Mouse (Mus musculus) liver, embryonic 11.5 days (tissue): ENCODE measurements around the gene Kcnk13. TPM values are rescaled to one million over a fixed set of nuclear protein-coding genes. Genes with fewer than 3 reads are reported as not detected.
"Not testable (repeated sequence)": the region's sequence is repeated elsewhere in the genome, so short reads cannot be mapped to it uniquely, and the experiment has no call there.

ENCODE experiments used
- ATAC-seq: fragments of 200-750 bp; cut with Nextera tagmentation; replicated peaks from 2 replicates; pipeline ENCODE4 v1.8.0; 2017; ENCODE audit warnings: moderate number of reproducible peaks, mild to moderate bottlenecking, moderate TSS enrichment, moderate library complexity; ENCODE audit not compliant: low FRiP score
- DNase-seq: peaks from one replicate; pipeline ENCODE4 v3.0.0-alpha.2; 2017; ENCODE audit warnings: low spot score
- H3K27ac ChIP-seq: fragments of 300-500 bp; sonication (generic); 2 replicates; pipeline ENCODE4 v1.5.1; 2014; ENCODE audit warnings: mild to moderate bottlenecking, low read depth, low read length, control low read depth
- H3K27me3 ChIP-seq: fragments of 300-500 bp; sonication (generic); replicated peaks from 2 replicates; pipeline ENCODE4 v1.6.1; 2014; ENCODE audit warnings: low read length, mixed read lengths; ENCODE audit not compliant: control insufficient read depth, insufficient read depth
- H3K36me3 ChIP-seq: fragments of 300-500 bp; sonication (generic); 2 replicates; pipeline ENCODE4 v1.6.1; 2014; ENCODE audit warnings: mild to moderate bottlenecking, low read length, moderate library complexity, mixed read lengths; ENCODE audit not compliant: control insufficient read depth, insufficient read depth
- H3K4me1 ChIP-seq: fragments of 300-500 bp; sonication (generic); replicated peaks from 2 replicates; pipeline ENCODE4 v1.6.1; 2014; ENCODE audit warnings: low read length, mixed read lengths; ENCODE audit not compliant: control insufficient read depth, insufficient read depth
- H3K4me2 ChIP-seq: fragments of 300-500 bp; sonication (generic); 2 replicates; pipeline ENCODE4 v1.6.1; 2014; ENCODE audit warnings: mild to moderate bottlenecking, control low read depth, moderate library complexity
- H3K4me3 ChIP-seq: fragments of 300-500 bp; sonication (generic); 2 replicates; pipeline ENCODE4 v1.5.1; 2014; ENCODE audit warnings: low read depth, low read length, control low read depth
- H3K9ac ChIP-seq: fragments of 300-500 bp; sonication (generic); 2 replicates; pipeline ENCODE4 v1.6.1; 2014; ENCODE audit warnings: low read depth, low read length, control low read depth
- H3K9me3 ChIP-seq: fragments of 300-500 bp; sonication (generic); 2 replicates; pipeline ENCODE4 v1.6.1; 2016; ENCODE audit warnings: low read length, inconsistent platforms, mixed read lengths; ENCODE audit not compliant: control insufficient read depth
- WGBS: fragments of 180-500 bp; shearing (Covaris S2); extraction: QIAGEN DNeasy Blood & Tissue Kit; methylation state at CpG from one replicate; pipeline ENCODE4 v1.1.7; 2014; 5-methylcytosine and 5-hydroxymethylcytosine counted together
- polyA plus RNA-seq: library from polyadenylated mRNA; unstranded; fragments of >200 nt; fragmentation: Nextera tagmentation; extraction: Ambion mirVana; gene quantifications from 2 replicates; pipeline ENCODE4 v1.2.1, GENCODE M21; 2014

Gene Kcnk13
- polyA plus RNA-seq, 1 experiment from 2014 or later: 0.37 TPM

DNA sequence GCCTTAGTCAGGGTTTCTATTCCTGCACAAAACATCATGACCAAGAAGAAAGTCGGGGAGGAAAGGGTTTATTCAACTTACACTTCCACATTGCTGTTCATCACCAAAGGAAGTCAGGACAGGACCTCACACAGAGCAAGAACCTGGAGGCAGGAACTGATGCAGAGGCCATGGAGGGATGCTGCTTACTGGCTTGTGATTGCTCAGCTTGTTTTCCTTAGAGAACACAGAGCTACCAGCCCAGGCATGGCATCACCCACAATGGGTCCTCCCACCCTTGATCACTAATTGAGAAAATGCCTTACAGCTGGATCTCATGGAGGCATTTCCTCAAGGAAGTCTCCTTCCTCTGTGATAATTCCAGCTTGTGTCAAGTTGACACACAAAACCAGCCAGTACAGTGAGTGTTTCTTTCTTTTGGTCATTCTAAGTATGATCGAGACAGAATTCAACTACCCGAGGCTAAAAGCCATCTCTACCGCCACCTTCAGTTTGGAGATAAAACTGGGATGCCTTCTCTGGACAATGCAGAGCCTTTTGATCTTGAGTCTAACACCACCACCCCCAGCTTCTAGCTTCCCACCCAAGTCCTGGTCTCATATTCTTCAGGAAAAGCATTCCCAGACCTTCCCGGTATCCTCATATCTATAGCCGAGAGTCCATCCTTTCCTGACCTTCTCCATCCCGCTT is 7.1 kb downstream of the Kcnk13 start:
- not testable (repeated sequence) for H3K4me3 ChIP-seq, H3K4me2 ChIP-seq, H3K9ac ChIP-seq, H3K4me1 ChIP-seq, H3K27ac ChIP-seq, H3K9me3 ChIP-seq, ATAC-seq, H3K36me3 ChIP-seq, DNase-seq
- 63% methylated on average over 7 of the region's 7 CpGs for WGBS
- peaks cover 32% of the 10 kb centered on the region for H3K27me3 ChIP-seq

DNA sequence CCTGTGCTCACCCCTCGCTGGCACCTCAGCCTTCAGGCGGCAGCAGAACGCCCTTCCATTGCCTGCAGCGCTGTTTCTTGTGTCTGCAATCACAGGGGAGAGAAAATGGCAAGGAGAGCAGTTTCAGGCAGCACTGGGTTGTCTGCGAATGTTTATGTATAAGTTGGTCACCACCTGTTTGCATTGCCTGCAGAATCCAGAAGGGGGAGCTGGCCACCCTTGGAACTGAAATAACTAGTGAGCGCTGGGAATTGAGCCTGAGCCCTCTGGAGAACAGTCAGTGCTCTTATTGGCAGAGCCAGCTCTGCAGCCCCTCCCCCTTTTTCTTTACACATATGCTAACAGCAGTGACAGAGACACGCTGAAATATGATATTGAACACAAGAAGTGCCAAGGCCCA is 8.5 kb downstream of the Kcnk13 start:
- H3K9ac ChIP-seq: no peak overlapping the region
- H3K36me3 ChIP-seq: no peaks in the 10 kb centered on the region
- 52% methylated on average over 7 of the region's 7 CpGs for WGBS
- H3K27me3 ChIP-seq: peaks cover 17% of the 10 kb centered on the region
- DNase-seq: no peak
- ATAC-seq: no peak
- no peaks in the 10 kb centered on the region for H3K4me1 ChIP-seq
- no peak overlapping the region for H3K4me2 ChIP-seq
- no peaks in the 10 kb centered on the region; the same call in 1 of the 2 replicates for H3K9me3 ChIP-seq
- no peak overlapping the region for H3K27ac ChIP-seq
- H3K4me3 ChIP-seq: no peak overlapping the region

DNA sequence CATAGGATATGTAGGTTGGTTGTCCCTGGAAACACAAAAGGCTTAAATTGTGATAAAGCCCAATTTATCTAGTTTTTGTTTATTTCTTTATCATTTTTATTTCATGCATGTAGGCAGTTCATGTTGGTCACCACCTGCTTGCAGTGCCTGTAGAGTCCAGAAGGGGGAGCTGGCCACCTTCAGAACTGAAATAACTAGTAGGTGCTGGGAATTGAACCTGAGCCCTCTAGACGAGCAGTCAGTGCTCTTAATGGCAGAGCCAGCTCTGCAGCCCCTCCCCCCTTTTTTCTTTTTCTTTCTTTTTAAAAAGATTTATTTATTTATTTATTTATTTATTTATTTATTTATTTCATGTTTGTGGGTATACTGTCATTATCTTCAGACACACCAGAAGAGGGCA is 9.4 kb downstream of the Kcnk13 start:
- ATAC-seq: no peak
- WGBS: 83% methylated on average over 1 of the region's 1 CpGs

DNA sequence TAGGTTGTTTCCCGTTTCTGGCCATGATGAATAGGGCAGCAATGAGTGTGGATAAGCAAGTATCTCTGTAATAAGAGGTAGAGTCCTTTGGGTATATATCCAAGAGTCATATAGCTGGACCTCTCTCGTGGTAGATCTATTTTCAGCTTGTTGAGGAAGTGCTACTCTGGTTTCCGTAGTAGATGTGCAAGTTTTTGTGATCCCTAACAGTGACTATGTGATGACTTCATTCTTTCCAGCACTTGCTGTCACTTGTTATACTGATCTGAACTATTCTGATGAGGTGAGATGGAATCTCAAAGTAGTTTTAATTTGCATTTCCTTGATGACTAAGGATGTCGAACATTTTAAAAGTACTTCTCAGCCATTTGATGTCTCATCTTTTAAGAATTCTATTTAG is 15.2 kb downstream of the Kcnk13 start:
- Histone ChIP-seq H3K9ac (no peak overlapping the region), H3K4me1 (no peaks in the 10 kb centered on the region), H3K4me2 (no peak overlapping the region), H3K27ac (no peak overlapping the region), H3K36me3 (no peaks in the 10 kb centered on the region), H3K9me3 (no peaks in the 10 kb centered on the region), H3K4me3 (no peak overlapping the region), H3K27me3 (no peaks in the 10 kb centered on the region)
- DNase-seq: no peak
- 67% methylated on average over 4 of the region's 4 CpGs for WGBS
- no peak for ATAC-seq

More for the DNA sequence above, 9.4 kb downstream of the Kcnk13 start:
- Histone ChIP-seq H3K27ac (no peak overlapping the region), H3K9ac (no peak overlapping the region), H3K36me3 (no peaks in the 10 kb centered on the region), H3K4me1 (no peaks in the 10 kb centered on the region), H3K4me3 (no peak overlapping the region), H3K4me2 (no peak overlapping the region), H3K27me3 (peaks cover 10% of the 10 kb centered on the region), H3K9me3 (no peaks in the 10 kb centered on the region; the same call in 1 of the 2 replicates)
- DNase-seq: no peak

DNA sequence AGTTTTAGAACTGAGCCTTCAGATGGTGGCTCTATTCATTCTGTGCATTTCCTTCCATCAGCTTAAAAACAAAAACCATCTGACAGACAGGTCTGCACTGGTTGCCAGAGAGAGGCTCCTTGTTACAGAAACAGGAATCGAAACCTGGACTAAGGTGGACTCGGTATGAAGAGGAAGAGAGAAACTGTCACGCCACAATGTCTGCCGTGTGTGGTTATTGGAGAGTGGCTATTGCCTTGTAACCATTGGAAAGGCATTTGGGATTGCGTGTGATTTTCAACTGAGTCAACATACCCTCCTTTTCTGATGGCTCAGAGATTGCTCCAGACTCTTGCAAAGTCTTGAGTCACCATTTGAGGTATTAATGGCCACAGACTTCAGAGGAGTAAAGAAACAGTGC is 22.5 kb downstream of the Kcnk13 start:
- no peak for DNase-seq
- Histone ChIP-seq H3K9ac (no peak overlapping the region), H3K27ac (no peak overlapping the region), H3K4me3 (no peak overlapping the region), H3K4me1 (no peaks in the 10 kb centered on the region), H3K27me3 (no peaks in the 10 kb centered on the region), H3K36me3 (no peaks in the 10 kb centered on the region), H3K9me3 (no peaks in the 10 kb centered on the region), H3K4me2 (no peak overlapping the region)
- no peak for ATAC-seq
- WGBS: 92% methylated on average over 5 of the region's 5 CpGs

DNA sequence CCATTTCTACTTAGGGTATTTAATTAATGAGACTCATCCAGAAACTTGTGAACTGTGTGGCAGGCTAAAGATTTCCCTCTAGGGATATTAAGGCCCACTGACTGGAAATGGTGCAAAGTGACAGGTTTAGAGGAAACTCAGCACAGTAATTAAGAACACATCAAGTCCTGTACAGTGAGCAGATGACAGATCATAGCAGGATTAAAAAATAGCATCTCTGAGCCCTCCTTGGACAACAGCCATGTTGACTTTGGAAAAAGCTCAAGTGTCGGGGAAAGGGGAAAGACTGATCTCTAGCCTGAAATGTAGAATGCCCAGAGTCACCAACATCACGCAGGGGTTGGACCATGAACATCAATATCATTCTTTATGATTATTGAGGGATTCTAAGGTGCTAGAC is 23.8 kb downstream of the Kcnk13 start:
- Histone ChIP-seq H3K27me3 (no peaks in the 10 kb centered on the region), H3K4me1 (no peaks in the 10 kb centered on the region), H3K27ac (no peak overlapping the region), H3K4me3 (no peak overlapping the region), H3K36me3 (no peaks in the 10 kb centered on the region), H3K9me3 (no peaks in the 10 kb centered on the region), H3K9ac (no peak overlapping the region), H3K4me2 (no peak overlapping the region)
- DNase-seq (no peak), ATAC-seq (no peak)
- WGBS: 77% methylated on average over 2 of the region's 2 CpGs

DNA sequence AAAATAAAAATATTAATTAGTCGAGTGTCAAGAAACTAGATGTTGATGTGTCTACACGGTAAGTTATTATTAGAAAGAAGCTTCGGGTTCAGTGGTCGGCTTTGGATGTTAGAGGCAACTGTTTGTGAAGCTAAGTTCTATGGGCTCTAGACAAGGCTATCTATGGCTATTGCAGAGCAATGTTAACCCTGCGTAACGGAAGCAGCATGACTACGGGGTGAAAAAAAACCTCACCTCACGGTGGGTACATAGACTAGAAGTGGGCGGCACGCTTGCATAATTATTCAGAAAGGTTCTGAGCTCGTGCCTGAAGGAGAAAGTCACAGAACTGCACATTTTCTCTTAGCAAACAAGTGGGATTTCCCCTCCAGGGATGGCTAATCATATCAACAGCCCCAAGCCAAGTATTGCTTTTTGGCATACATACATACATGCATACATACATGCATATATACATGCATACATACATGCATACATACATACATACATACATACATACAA is 28.1 kb downstream of the Kcnk13 start:
- no peak for ATAC-seq
- Histone ChIP-seq H3K4me1 (no peaks in the 10 kb centered on the region), H3K4me2 (no peak overlapping the region), H3K4me3 (no peak overlapping the region), H3K36me3 (no peaks in the 10 kb centered on the region), H3K27me3 (no peaks in the 10 kb centered on the region), H3K27ac (no peak overlapping the region), H3K9ac (no peak overlapping the region), H3K9me3 (no peaks in the 10 kb centered on the region)
- 88% methylated on average over 11 of the region's 11 CpGs for WGBS
- DNase-seq: no peak

DNA sequence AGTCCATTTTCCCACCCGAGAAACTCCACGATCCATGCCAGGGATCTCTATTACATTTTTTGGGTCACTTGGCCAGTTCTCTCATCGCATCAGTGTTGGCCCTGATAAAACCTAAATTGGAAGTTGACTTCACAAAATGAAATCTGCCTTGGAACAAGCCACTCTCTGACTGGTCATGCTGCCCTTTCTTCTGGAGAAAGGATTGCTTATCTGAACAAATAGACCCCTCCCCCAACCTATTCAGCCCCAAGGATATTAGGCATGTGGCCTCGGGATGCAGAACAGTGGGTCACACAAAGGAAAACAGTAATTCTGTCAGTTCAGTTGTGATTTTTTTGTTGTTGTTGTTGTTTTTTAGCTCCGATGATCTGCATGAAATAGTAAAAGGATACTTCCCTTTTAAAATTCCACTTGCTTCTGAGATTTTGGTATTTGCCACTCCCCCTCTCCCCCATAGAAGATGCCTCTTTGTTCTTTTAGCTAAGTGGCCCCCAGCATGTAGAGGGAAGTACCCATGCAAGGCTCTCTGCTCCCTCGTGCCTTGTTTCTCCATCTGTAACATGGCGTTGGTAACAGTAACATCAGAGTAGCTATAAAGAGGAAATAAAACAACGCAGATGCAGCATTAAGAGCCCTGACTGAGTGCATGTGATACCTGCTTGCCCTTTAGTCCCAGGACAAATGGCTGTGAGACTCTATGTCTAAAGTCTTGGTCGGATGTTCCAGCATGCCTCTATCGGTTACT is 29.0 kb downstream of the Kcnk13 start:
- 77% methylated on average over 10 of the region's 10 CpGs for WGBS
- DNase-seq (no peak), ATAC-seq (no peak)
- Histone ChIP-seq H3K36me3 (no peaks in the 10 kb centered on the region), H3K4me1 (no peaks in the 10 kb centered on the region), H3K27me3 (no peaks in the 10 kb centered on the region), H3K4me2 (no peak overlapping the region), H3K27ac (no peak overlapping the region), H3K4me3 (no peak overlapping the region), H3K9ac (no peak overlapping the region), H3K9me3 (no peaks in the 10 kb centered on the region)

DNA sequence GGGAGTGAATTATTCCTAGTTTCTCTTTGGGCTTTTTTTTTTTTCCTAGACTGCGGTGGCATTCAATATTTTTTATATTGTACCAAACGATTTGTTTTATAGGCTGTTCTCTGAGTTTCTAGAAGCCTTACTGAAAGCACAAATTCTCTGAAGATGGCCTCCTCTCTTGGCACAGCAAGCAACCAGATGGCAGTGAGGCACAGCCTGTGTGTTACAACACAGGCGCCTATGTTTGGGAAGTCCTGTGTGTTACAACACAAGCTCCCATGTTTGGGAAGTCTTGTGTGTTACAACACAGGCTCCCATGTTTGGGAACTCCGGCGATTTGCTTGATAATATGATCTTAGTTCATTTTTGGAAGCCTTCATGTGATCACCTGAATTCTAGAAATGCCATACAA is 31.7 kb downstream of the Kcnk13 start:
- no peaks in the 10 kb centered on the region for H3K9me3 ChIP-seq
- DNase-seq (no peak), ATAC-seq (no peak)
- WGBS: 83% methylated on average over 5 of the region's 5 CpGs
- H3K4me2 ChIP-seq: no peak overlapping the region
- no peaks in the 10 kb centered on the region for H3K27me3 ChIP-seq
- no peak overlapping the region for H3K9ac ChIP-seq
- H3K4me1 ChIP-seq: no peaks in the 10 kb centered on the region
- H3K36me3 ChIP-seq: no peaks in the 10 kb centered on the region
- no peak overlapping the region for H3K4me3 ChIP-seq
- H3K27ac ChIP-seq: no peak overlapping the region
